Mouse (Mus musculus) ovary, postnatal 10 days (tissue): ENCODE measurements around the gene Tdp1.

ENCODE experiments used
- DNase-seq: peaks from one replicate; pipeline ENCODE4 v3.0.0; 2022; ENCODE audit warnings: low spot score

The Tdp1 gene

DNA sequence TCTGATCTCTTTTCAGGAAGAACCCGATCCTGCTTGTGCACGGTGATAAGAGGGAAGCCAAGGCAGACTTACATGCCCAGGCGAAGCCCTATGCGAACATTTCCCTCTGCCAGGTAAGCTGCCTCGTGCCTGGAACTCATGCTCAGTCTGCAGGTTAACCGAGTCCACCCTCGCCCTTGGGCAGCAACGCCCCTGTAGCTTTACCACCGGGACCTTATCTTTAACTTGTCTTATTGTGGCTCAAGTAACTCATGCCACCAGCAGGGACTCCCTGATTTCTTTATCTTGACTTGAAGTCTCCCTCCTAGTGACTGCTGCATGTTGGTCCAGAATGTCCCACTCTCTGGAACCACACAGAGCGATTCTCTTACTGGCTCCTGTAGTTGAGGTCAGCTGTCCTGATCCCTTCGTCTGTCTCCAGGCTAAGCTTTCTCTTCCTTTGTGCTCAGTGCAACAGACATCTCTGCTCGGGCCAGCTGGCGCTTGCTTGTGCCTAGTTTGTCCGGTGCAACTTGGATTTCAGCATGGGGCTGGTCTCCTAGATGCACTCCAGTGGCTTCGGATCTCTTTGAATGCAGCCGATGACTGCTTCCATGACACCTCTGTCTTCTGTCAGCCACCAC is 14.0 kb downstream of the Tdp1 start:
- no peak for DNase-seq

GRCm38 (mm10) chr12:99899991-99900390 is 15.7 kb downstream of the Tdp1 start:
- no peak for DNase-seq

- DNase-seq, result no peak
These were observed 17.9 kb downstream of the Tdp1 start for GRCm38 (mm10) chr12:99901973-99902866.

- DNase-seq, result no peak
These were observed 18.6 kb downstream of the Tdp1 start for GRCm38 (mm10) chr12:99902867-99903370.

DNA sequence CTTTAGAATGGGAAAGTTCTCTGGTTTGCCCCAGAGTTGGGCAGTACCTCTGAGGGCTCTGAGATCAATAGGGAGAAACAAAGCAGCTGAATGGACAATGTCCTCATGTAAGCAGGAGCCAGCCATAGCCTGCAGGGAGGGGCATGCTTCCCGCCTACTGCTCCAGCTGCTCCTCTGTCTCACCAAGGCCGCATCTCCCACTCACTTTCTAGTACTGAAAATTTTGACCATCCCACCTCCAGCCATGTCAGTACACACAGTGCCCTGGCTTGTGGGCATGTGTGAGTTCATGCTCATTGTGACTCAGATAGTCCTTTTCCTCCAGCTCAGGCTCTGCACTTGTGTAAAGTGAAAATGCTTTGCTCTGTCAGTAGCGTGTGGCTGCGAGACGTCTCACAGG is 20.2 kb downstream of the Tdp1 start:
- no peak for DNase-seq

- no peak for DNase-seq
These were observed 27.1 kb downstream of the Tdp1 start for GRCm38 (mm10) chr12:99911466-99911865.

- no peak for DNase-seq
These were observed 33.6 kb downstream of the Tdp1 start for GRCm38 (mm10) chr12:99917800-99918427.

GRCm38 (mm10) chr12:99919636-99920035 is 35.3 kb downstream of the Tdp1 start:
- DNase-seq, result no peak

GRCm38 (mm10) chr12:99921045-99921444 is 36.7 kb downstream of the Tdp1 start:
- DNase-seq, result no peak

DNA sequence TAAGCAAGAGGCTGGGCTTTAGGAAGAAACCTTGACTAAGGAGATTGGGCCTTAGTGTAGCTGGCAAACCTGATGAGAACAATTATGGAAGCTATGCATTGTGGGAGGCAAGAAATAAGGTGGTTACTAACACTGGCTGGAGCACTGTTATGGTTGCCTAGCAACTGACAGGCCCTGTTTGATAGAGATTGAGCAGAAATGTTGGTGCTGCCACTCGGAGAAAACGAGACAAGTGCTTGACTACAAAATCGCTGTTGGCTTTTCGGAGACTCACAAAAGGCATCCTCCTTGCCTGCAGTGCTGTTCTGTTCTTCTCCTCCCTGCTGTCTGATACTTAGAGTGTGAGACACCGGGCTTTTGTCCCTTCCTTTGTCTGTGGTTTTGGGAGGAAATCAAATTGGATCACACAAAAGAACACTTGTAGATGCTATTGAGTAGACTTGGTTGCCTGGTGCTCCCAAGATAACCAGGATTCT is 38.9 kb downstream of the Tdp1 start:
- DNase-seq, result no peak

DNA sequence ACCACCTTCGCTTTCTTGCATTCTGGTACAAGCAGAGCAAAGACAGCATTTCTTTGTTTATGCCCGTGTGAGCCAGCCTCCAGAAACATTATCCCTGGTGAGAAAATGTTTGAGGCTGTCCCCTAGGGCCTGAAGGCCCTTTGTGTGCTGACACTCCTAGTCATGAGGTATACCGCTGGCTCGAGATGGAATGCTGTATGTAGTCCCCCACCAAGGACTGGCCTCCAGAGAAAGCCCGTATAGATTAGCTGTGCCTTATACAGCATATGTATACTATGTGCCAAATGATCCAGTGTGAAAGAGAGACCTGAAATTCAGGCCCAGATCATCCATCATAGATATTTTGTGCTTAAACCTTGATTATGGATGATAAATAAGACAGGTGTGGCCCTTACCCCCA is 39.4 kb downstream of the Tdp1 start:
- no peak for DNase-seq

GRCm38 (mm10) chr12:99928311-99928710 is 44.0 kb downstream of the Tdp1 start:
- DNase-seq, result no peak

DNA sequence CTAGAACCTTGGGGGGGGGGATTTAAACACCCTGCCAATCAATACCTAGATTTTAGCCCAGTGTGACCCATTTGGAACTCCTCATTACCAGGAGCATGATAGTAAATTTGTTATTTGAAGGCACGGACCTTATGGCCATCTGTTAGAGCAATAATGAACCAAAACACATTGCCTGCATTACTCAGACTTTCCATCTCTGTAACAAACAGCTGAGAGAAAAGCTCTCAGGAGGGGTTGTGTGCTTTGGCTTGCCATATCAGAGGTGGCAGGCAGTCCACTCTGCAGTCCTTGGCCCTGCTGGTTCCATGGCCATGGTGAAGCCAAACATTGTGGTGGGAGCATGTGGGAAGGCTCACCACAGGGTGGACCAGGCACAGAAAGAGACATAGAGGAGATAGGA is 44.8 kb downstream of the Tdp1 start:
- DNase-seq, result no peak

GRCm38 (mm10) chr12:99932245-99932644 is 47.9 kb downstream of the Tdp1 start:
- DNase-seq, result no peak

- DNase-seq, result no peak
These were observed 49.3 kb downstream of the Tdp1 start for GRCm38 (mm10) chr12:99933630-99934029.

- no peak for DNase-seq
These were observed 51.1 kb downstream of the Tdp1 start for GRCm38 (mm10) chr12:99935403-99935802.

GRCm38 (mm10) chr12:99938476-99938875 is 54.2 kb downstream of the Tdp1 start:
- DNase-seq, result no peak

GRCm38 (mm10) chr12:99939179-99939578 is 54.9 kb downstream of the Tdp1 start:
- no peak for DNase-seq

GRCm38 (mm10) chr12:99940704-99941103 is 56.4 kb downstream of the Tdp1 start:
- DNase-seq, result no peak

- no peak for DNase-seq
These were observed 58.1 kb downstream of the Tdp1 start for GRCm38 (mm10) chr12:99942441-99942840.

DNA sequence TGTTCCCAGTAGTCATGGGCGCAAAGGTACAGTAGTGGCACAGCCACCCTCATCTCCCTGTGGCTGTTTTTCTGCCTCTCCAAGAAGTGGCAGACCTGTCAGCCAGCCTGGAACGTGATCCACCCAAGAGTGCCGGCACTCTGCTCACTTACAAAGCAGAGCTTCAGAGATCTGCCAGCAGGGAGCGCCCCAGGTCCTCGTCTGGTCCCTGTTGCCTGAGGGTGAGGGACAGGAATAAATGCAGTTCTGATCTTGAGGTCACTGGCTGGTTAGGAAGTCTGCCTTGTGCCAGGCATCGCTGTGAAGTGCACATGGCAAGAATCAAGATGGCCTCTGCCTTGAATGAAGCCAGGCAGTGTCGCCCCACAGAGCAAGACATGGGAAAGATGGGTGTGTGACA is 68.6 kb downstream of the Tdp1 start:
- no peak for DNase-seq

DNA sequence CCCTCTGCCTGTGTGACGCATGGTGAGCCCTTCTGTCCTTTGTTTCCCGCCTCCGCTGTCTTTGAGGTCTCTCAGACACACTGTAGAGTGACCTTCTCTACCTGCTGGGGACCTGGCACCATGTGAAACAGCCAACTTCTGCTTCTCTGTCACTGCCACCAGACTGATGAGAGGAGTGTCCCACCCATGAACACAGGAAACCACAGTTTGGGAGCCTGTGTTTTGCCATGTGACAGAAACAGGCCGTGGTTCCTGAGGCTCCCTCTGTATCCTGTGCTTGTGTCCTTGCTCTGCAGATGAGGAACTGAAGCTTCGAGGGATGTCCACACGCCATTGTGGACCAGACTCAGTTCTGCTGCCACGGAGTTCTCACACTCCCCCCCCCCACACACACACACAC is 72.1 kb downstream of the Tdp1 start:
- no peak for DNase-seq
